Mouse (Mus musculus) cortical plate, adult 2 months (tissue): Measurements from ENCODE around the gene Gm34302. TPM values are rescaled to one million over a fixed set of nuclear protein-coding genes. Genes with fewer than 3 reads are reported as not detected.
"Not testable (repeated sequence)": the region's sequence is repeated elsewhere in the genome, so short reads cannot be mapped to it uniquely, and the experiment has no call there.

ENCODE experiments used
- H3K27ac ChIP-seq: fragments of 200-500 bp; 2 replicates; pipeline ENCODE4 v1.5.1; 2012; ENCODE audit warnings: low read length, control low read depth, inconsistent platforms; ENCODE audit not compliant: insufficient read depth
- H3K4me1 ChIP-seq: fragments of 200-500 bp; 2 replicates; pipeline ENCODE4 v1.6.1; 2011; ENCODE audit warnings: low read length; ENCODE audit not compliant: control insufficient read depth, insufficient read depth
- H3K4me3 ChIP-seq: fragments of 200-500 bp; 2 replicates; pipeline ENCODE4 v1.5.1; 2011; ENCODE audit warnings: mild to moderate bottlenecking, low read length, control low read depth; ENCODE audit not compliant: insufficient read depth
- CTCF ChIP-seq: fragments of 200-500 bp; IDR thresholded peaks from 2 replicates; pipeline ENCODE4 v1.5.1; 2011; ENCODE audit warnings: mild to moderate bottlenecking, control low read depth, low read length; ENCODE audit not compliant: insufficient read depth; ENCODE audit errors: extremely low read depth
- POLR2A ChIP-seq: fragments of 200-500 bp; IDR thresholded peaks from 2 replicates; pipeline ENCODE4 v1.6.1; 2011; ENCODE audit warnings: mild to moderate bottlenecking, low read length, control low read depth; ENCODE audit not compliant: insufficient read depth; ENCODE audit errors: extremely low read depth
- polyA plus RNA-seq: library from polyadenylated mRNA; depleted of rRNA; stranded (reverse); fragments of >200 nt; gene quantifications from 2 replicates; pipeline ENCODE4 v1.2.3, GENCODE M21; 2012; rRNA removed

Gene Gm34302
- polyA plus RNA-seq: not detected in 2 replicates

DNA sequence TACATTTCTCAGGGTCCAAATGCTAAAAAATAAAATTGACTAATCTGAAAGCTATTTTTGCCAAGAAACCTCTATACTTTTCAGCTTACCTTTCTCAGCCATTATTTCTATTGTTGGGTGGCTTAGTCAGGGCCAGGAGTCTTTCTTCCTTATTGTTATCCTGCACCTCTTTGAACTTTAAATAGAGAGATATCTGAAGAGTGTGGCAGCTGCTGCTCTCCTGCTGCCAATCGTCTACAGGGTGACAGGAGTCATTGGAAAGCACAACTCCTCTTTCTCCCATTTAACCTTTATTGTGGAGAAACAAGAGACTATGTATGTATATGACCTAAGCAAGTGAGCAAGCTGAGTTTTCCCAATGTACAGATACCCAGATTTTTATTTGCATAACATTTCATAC, at the start of gene Gm34302:
TSS of gene Gm34302 (minus strand) at position 154 of the 400 bp plus-strand sequence.
- TF ChIP-seq POLR2A: no peak
- TF ChIP-seq CTCF: no peak
- no peaks in the 10 kb centered on the region for H3K4me1 ChIP-seq
- H3K4me3 ChIP-seq: no peak within 1 kb of the TSS
- H3K27ac ChIP-seq: no peak within 1 kb of the TSS

DNA sequence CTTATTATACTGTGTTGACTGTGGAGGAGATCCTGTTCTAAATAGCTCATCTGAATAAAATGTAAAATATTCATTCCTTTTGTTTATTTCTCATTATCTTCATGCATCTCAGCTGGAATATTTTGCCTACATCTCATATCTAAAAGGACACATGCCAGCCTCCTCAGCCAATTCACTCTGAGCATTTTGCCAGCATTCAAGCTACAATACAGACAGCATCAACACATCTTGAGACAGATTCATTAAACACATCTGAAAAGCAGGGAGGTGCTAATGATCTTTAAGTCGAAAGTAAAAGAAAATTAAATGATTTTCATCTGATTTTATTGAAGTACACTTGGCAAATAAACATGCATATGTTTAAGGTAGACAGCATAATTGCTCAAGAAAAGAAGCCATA, 48.2 kb upstream of the Gm34302 start:
- Histone ChIP-seq H3K4me3 (no peak overlapping the region), H3K27ac (no peak overlapping the region), H3K4me1 (no peaks in the 10 kb centered on the region)
- TF ChIP-seq CTCF (no peak), POLR2A (no peak)

DNA sequence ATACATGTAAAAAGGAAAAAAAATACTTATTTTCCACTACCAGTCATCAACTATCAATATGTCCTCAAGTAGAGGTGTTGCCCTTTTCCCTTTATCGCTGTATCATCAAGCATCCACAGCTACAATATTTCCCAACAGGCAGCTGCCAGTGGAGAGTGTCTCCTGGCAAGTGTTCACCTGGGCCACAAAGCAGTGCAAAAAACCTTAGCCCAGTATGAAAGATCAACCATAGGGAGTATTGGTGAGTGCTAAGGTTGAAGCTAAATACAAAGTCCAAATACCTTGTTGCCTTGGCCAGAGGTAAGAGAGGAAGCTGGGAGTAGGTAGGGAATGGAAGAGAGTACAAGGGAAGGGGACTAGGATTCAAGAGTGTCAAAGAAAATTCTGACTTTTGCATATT, 34.0 kb upstream of the Gm34302 start:
- no peak overlapping the region for H3K27ac ChIP-seq
- H3K4me1 ChIP-seq: no peaks in the 10 kb centered on the region
- no peak overlapping the region for H3K4me3 ChIP-seq
- TF ChIP-seq POLR2A (no peak), CTCF (no peak)

DNA sequence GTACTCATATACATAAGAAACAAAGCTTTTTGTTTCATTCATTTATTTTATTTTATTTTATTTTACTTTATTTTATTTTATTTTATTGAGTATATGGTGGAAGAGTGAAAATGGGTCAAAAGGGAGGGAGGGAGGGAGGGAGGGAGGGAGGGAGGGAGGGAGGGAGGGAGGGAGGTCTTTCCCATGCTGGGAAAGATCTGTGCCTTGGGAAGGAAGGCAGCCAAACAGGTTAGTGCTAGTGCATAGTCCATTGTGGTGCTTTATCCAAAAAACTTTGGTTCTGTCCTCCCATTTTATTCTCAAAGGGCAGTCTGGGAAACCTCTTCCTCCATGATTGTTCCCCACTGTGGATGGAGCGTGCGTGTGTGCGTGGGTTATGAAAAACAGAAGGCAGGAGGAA, 32.6 kb upstream of the Gm34302 start:
- not testable (repeated sequence) for H3K27ac ChIP-seq, H3K4me3 ChIP-seq, H3K4me1 ChIP-seq

DNA sequence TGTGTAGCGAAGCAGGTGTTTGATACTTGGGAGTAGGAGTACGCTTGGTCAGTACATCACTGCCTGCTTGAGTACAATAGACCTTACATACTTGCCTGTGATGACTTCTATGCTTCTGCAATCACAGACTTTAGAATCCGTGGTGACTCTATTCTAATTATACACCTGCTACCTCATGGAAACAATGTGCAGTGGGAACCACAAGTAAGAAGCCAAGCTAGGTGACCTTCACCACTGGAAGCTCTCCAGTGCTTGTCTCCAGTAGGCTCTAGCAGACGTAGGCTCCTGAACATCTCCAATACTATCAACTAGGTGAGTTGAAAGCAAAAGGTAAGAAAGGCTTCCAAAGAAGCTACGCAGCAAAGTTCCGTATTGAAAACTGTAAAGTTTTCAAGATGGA, 27.6 kb upstream of the Gm34302 start:
- Histone ChIP-seq H3K4me3 (no peak overlapping the region), H3K27ac (no peak overlapping the region), H3K4me1 (no peaks in the 10 kb centered on the region)
- TF ChIP-seq POLR2A: no peak

DNA sequence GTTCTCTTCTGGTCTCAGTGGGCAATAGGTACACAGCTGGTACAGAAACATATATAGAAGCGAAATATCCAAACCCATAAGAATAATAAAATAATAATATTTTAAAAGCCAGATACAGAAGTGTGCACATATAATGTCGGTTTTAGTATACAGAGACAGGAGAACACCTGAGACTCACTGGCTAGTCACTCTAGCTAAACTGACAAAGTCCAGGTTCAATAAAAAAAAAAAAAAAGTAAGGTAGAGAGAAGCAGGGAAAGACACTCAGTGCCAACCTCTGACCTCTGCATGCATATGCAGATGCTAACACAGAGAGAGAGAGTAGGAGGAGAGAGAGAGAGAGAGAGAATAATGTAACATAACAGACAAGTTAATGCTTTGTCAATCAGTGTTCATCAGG, 25.8 kb upstream of the Gm34302 start:
- TF ChIP-seq POLR2A: no peak
- TF ChIP-seq CTCF: no peak
- no peaks in the 10 kb centered on the region for H3K4me1 ChIP-seq
- no peak overlapping the region for H3K4me3 ChIP-seq
- no peak overlapping the region for H3K27ac ChIP-seq

DNA sequence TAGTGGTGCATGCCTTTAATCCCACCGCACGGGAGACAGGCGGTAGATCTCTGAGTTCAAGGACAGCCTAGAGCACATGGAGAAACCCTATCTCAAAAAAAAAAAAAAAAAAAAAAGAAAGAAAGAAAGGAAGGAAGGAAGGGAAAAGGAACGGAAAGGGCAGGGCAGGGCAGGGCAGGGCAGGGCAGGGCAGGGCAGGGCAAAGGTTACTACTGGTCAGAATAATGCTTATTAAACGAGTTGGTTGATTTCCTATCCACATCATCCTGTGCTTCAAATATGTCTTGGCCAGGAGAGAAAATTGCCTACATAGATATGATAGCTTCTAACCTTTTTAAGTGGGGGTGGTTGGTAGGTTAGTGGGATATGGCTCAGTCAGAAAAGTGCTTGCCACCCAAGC, 25.2 kb upstream of the Gm34302 start:
- Histone ChIP-seq H3K27ac (no peak overlapping the region), H3K4me3 (no peak overlapping the region), H3K4me1 (no peaks in the 10 kb centered on the region)
- TF ChIP-seq POLR2A (no peak), CTCF (no peak)

DNA sequence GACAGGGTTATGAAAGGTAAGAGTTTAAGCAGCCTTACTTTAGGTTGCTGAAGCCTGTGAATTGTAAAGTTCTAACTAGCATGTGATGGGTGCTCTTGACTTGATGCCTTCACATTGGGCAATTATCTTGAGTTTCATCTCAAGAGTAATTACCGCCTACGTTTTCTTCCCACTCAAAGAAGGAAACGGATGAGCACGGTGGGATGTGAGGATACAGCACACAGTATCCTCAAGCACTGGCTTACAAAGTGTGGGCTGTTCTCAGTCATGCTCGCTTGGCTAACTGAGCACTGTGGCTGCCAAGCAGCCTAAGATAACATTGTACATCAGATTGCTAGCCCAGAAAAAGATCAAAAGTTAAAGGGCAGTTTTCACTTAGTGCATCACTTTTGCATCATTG, 20.8 kb upstream of the Gm34302 start:
- no peaks in the 10 kb centered on the region for H3K4me1 ChIP-seq
- no peak overlapping the region for H3K4me3 ChIP-seq
- TF ChIP-seq POLR2A (no peak), CTCF (no peak)
- no peak overlapping the region for H3K27ac ChIP-seq

DNA sequence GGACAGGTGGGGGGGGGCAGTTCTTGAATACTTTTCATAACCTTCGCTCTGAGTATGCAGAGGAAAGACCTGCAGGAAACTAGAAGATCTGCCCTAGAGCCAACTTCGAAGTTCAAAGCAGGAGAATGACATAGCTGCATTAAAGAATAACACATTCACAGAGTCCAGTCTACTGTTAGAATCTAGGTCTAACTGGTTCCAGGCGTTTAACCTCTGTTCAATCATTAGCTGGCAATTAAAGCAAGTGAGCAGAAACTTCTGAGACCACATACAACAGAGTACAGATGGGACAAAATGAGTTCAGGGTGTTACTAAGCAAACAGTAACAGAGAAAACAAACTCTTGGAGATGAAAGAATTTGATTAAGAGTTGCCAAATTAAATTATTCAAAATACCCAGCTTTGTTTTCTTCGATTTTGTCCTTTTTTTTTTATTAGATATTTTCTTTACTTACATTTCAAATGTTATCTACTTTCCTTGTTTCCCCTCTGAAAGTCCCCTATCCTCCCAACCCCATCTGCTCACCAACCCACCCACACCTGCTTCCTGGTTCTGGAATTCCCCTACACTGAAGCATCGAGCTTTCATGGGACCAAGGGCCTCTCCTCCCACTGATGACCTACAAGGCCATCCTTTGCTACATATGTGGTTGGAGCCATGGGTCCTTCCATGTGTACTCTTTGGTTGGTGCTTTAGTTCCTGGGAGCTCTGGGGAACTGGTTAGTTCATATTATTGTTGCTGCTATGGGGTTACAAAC, 11.1 kb upstream of the Gm34302 start:
- TF ChIP-seq CTCF (no peak), POLR2A (no peak)
- H3K4me3 ChIP-seq: no peak overlapping the region
- H3K4me1 ChIP-seq: no peaks in the 10 kb centered on the region
- H3K27ac ChIP-seq: no peak overlapping the region

DNA sequence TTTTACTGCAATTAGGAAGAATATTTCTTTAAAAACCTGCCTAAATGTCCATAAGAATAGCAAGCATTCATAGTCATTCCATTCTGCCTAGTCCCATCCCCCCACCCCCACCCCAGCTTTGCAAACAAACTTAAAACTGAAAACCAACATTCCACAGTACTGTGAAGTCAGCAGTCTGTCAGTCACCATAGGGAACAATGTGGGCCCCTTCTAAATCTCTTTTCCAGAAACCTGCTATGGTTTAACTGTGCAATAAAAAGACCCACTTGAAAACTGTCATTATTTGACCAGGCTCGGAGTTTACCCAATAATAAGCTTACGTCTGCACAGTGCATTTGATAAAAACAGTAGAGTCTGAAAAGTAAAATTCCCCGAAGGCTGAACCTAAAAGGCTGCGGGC, 9.9 kb upstream of the Gm34302 start:
- H3K27ac ChIP-seq: no peak overlapping the region
- H3K4me3 ChIP-seq: no peak overlapping the region
- H3K4me1 ChIP-seq: no peaks in the 10 kb centered on the region
- TF ChIP-seq CTCF: no peak

DNA sequence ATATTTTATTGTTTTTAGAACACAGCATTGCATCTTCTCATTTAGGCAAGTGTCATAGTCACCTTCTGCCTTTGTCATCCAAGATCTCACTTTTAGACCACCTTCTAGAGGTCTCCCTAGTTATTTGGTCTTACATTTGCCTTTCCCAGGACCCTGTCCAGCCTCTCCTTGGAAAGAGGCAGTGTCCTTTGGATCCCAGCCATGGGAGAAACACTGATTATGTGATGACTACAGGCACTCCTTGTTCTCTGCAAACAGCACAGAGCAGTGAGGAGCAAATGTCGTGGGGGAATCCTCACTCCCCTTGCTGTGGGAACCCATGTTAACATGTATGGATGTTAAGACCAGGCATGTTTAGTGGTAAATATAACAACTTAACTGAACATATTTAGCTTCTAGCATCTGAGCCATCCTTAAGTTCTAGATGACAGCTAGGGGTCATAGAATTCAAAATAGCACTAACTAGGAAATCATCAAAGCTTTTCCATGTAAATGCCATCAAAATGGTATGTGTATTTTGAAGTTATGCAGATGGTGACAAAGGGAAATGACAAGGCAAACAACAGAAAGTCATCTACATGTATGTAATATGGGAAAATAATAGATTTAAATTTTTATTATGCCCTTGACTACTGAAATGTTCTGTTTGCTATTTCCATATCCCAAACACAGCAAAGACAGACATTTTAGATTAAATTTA, 43.1 kb downstream of the Gm34302 start:
- no peak for TF ChIP-seq CTCF
- no peak for TF ChIP-seq POLR2A
- H3K27ac ChIP-seq: no peak overlapping the region
- H3K4me3 ChIP-seq: no peak overlapping the region
- no peaks in the 10 kb centered on the region for H3K4me1 ChIP-seq

DNA sequence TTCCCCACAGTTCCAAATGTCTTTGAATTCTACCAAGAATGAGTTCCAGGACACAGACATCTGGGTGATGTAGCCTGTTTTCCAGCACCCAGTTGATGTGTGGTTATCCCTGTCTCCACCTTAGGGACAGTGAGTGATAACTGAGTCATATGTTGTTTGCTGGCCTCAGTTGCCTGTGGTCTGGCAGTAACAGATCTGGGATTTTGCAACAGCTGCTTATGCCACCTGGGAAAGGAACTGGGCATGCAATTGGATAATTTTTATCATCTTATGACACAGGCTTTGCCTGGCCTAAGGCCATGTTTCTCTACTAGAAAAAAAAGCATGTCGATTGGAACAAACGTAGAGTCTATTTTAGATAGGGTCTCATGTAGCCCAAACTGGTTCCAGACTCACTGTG, 43.9 kb downstream of the Gm34302 start:
- no peak overlapping the region for H3K4me3 ChIP-seq
- no peak for TF ChIP-seq POLR2A
- no peak for TF ChIP-seq CTCF
- no peak overlapping the region for H3K27ac ChIP-seq
- H3K4me1 ChIP-seq: no peaks in the 10 kb centered on the region
